Mouse (Mus musculus): Measurements from ENCODE around the gene Ear2. TPM values are rescaled to one million over a fixed set of nuclear protein-coding genes. Genes with fewer than 3 reads are reported as not detected.
"Not testable (repeated sequence)": the region's sequence is repeated elsewhere in the genome, so short reads cannot be mapped to it uniquely, and the experiment has no call there.

The Ear2 gene
- polyA plus RNA-seq (2017; shearing (Covaris generic)) = under 1 TPM in 1 of 3 experiments, not detected in 2; 0.85 TPM

DNA sequence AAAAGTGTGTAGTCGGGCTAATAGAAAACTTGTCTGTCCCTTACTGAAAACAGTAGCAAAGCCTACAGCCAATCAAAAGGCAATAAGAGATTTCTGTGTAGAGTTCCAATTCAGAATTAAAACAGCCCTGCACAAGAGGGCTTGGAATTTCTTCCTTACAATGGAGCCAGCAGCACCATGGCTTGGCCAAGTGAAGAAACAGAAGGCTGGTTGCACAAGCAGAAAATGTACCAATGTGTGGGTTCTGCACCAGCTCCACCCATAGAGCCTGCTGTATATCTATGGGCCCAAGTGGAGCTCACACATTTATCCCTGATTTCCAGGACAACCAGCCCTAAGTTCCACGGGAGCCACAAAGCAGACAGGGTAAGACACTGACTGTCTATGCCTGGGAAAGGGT lies at the start of gene Ear2:
Gene Ear2, plus strand, starts transcription at position 301 of the 400 bp plus-strand sequence.
- ATAC-seq = not testable (repeated sequence)

DNA sequence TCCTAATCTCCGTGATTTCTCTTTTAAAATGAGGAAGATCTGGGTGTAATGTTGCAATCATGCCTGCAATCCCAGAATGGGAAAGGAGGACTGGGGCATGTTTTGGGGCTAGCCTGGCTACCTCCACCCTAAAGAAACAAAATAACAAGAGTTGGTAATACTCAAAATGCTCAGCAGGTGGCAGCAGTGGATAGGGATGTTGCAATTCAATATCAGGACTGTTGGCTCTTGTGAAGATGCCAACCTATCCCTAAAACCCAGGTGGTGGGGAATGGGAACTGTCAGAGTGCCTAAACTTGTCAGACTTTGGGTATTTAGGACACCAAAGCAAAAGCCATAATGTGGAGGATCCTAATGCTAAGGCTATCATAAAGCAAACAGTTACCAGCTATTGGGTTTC lies 34.6 kb upstream of the Ear2 start:
- not testable (repeated sequence) for ATAC-seq

DNA sequence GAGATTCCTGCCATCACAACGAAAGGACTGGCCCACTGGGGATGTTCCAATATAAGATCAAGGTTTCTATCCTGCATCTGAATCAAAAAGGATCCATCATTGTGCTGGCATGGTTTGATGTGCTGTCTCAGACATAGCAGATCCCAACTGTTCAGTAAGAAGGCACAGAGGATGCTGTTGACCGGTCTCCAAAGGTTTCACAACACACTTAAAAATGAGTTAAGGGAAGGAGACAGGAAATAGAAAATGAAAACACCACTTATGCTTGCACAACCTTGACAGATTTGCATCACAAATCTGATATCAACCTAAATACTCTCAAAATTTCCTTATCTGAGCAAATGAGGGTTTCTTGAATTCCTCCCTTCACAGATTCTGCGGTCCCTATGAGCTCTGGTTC lies 31.9 kb upstream of the Ear2 start:
- ATAC-seq = not testable (repeated sequence)

DNA sequence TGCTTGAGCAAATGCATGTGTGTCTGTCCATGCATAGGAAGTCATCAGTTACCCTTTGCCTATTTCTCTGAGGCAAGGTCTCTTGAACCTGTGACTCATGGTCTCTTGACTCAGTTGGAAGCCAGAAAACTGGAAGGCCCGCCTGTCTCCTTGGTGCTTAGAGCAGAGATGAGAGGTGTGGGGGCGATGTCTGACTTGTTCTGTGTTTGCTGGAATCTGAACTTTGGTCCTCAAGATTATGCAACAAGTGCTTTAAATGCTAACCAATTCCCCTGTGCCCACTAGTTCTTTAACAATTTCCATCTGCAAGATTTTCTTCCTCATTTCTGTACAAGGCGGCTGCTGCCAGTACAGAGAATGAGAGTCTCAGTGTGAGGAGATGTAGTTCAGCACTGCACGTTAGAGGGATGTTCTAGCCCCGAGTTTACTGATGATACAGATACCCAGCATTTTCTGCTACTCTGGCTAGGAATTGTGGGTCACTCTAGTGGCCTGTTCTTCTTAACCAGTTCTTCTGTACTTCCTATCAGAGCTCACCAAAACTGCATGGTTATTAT lies 24.6 kb upstream of the Ear2 start:
- ATAC-seq = not testable (repeated sequence)

DNA sequence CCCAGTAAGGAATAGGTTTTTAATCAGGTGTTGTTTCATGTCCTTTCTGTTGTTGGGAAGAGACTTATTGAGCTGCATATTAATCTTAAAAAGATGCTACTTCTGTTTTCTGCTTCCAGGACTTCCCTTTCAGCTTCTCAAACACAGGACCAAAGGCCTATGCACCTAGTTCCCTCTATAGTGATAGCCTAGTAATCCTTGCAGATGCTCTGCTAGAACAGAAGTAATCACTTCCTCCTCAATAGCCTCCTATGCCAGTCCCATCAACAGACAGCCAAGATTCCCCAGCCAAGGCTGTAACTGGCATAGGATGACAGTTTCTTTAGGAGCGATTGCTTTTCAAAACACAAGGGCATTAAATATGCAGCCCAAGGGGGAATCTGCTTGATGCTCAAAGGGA lies 15.9 kb upstream of the Ear2 start:
- not testable (repeated sequence) for ATAC-seq

DNA sequence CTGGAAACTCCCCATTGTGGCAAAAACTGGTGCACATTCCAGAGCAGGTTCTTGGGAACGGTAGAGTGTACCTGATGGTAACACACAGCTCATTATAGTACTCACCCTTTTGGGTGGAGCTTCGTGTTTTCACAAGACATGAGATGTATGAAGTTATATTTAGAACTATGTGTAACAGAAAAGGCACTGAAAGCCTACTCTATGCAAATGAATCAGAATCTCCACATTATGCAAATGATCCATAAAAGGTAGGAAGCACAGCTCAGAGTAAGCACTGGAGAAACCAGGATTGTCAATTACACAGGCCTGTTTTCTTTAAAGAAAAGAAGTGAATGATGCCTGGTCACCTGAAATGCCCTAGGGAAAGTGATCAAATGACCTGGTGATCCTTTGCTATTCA lies 14.9 kb upstream of the Ear2 start:
- not testable (repeated sequence) for ATAC-seq

DNA sequence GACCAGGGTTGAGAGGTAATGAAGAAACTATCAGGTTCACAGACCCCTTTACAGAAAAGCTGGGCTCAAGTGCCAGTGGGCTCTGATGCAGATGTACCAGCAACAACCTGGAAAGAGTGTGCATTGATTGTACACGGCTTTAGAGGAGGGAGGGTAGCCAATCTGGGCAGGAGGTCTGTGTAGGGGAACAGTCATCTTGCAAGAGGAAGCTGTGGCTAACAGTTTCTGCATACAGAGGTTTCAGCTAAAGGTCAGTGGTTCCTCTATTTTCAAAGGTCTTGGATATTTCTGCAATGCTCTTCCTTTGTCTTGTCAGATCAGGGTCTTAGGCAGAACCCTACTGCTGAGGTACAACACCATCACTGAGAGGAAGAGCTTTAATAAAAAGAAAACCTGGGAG lies 10.9 kb upstream of the Ear2 start:
- ATAC-seq = not testable (repeated sequence)

DNA sequence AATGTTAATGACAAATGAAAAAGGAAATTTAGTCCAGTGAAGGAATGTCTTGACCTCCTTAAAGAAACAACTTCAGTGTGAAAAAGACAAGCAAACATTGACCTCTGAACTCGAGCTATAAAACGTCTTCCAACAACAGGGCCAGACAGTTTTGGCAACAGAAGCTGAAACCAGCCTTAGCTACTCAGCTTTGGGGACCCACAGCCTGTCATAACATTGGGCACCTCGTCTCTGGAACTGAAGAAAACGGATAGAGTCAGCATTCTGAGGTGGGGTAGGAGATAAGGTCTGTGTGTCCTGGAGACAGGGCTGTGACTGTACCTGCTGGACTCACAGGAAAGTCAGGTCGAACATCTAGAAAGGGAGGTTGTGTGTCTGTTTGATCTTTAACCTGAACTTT lies 8.0 kb upstream of the Ear2 start:
- not testable (repeated sequence) for ATAC-seq

DNA sequence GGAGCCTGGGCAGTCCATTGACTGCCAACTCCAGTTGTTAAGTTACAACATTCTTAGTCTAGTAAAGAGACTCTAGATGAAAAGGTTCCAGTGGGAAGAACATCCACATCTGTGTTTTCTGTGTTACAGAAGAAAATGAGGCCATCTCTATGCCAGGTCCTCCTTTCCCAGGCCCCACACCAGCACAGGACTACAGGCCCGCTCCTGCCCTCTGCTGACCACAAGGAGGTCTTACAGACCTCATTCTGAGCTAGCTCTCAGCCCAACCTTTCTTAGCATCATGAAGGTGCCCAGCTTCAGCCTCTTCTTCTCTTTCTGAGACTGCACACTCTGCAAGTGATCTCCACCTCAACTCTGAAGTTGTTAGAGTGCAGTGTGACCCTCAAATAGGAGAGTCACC lies 2.4 kb upstream of the Ear2 start:
- ATAC-seq = not testable (repeated sequence)

DNA sequence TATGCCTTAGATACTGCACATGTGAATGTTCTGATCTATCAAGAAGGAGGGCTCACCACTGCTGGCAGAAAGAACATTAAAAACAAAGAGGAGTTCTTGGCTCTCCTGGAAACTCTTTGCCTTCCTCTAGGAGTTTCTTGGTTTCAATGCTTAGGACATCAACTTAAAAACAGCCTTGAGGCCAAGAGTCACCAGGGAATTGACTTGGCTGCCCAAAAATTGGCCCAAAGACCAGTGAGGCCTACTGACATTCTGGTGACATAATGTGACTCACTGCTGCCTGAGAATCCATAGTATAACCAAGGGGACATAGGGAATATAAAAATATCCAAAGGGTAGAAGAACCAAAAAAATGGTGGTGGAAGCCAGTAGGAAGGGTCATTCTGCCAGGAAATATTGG lies 8.5 kb downstream of the Ear2 start:
- no peak for ATAC-seq

DNA sequence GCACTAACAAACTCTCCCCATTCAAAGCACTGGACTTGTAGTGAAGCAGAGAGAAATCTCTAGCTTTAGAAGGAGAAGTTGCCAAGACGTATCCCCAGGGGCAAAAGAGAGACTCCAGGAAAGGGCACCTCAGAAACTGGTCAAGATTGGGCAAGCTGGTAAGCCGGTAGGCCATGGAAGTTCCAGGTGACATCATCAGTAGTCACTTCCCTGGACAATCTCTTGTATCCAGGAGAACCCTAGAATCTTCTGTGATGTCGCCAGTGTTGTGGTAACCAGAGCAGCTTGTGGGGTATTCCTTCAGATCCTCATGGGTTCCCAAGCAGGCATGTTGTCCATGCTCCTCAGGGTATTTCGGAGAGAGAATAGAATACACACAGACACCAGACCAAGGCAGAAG lies 21.1 kb downstream of the Ear2 start, which contains the start of gene Gm3327:
Gene Gm3327, plus strand, starts transcription at position 301 of the 400 bp plus-strand sequence.
- not testable (repeated sequence) for ATAC-seq

Other genes with a start within 250 kb of the Ear2 start
- gene Ear1, start 227.1 kb upstream of the Ear2 start, polyA plus RNA-seq (2017; shearing (Covaris generic)) = not detected
- gene Ear10, start 179.1 kb upstream of the Ear2 start, polyA plus RNA-seq (2017; shearing (Covaris generic)) = not detected
- not detected for gene Gm8113, start 177.3 kb upstream of the Ear2 start, polyA plus RNA-seq (2017; shearing (Covaris generic))
- gene Ang5, start 145.6 kb upstream of the Ear2 start, polyA plus RNA-seq (2017; shearing (Covaris generic)) = not detected
- not detected for gene Ang6, start 100.4 kb upstream of the Ear2 start, polyA plus RNA-seq (2017; shearing (Covaris generic))
- not detected for gene Gm3327, start 21.2 kb downstream of the Ear2 start, polyA plus RNA-seq (2017; shearing (Covaris generic))
- not detected for gene Gm8212, start 95.0 kb downstream of the Ear2 start, polyA plus RNA-seq (2017; shearing (Covaris generic))
- not detected for gene 4930503E14Rik, start 110.6 kb downstream of the Ear2 start, polyA plus RNA-seq (2017; shearing (Covaris generic))
- gene Gm8220, start 182.9 kb downstream of the Ear2 start, polyA plus RNA-seq (2017; shearing (Covaris generic)) = not detected
- gene Gm5930, start 235.9 kb downstream of the Ear2 start, polyA plus RNA-seq (2017; shearing (Covaris generic)) = not detected